Mouse (Mus musculus): ENCODE measurements around the gene Dennd4b. TPM values are rescaled to one million over a fixed set of nuclear protein-coding genes. Genes with fewer than 3 reads are reported as not detected.

Dennd4b gene
- polyA plus RNA-seq, 1 experiment from 2014 or later = 3.7 TPM

- no peak for ATAC-seq (ENCODE audit: low read depth)
- peaks cover 11% of the 10 kb centered on the region for H3K36me3 ChIP-seq (ENCODE audit: control insufficient read depth, insufficient read depth, low read length)
- no peaks in the 10 kb centered on the region for H3K9me3 ChIP-seq (ENCODE audit: control insufficient read depth, low read length)
- H3K9ac ChIP-seq (ENCODE audit: low read length) = no peak overlapping the region
- H3K4me2 ChIP-seq (ENCODE audit: low read depth, low read length) = no peak overlapping the region
- no peaks in the 10 kb centered on the region for H3K27me3 ChIP-seq (ENCODE audit: control insufficient read depth, insufficient read depth, low read depth, low read length)
- peaks cover 7% of the 10 kb centered on the region for H3K4me1 ChIP-seq (replicated peaks; ENCODE audit: control insufficient read depth, insufficient read depth, low read length)
- WGBS = 93% methylated on average over 8 of the region's 8 CpGs
- H3K27ac ChIP-seq (ENCODE audit: low read length) = no peak overlapping the region
- H3K4me3 ChIP-seq (ENCODE audit: low read length) = no peak overlapping the region
Observed at GRCm38 (mm10) chr3:90270784-90271183, 5.8 kb downstream of the Dennd4b start.

GRCm38 (mm10) chr3:90272170-90272569 is 7.2 kb downstream of the Dennd4b start:
- H3K36me3 ChIP-seq (ENCODE audit: control insufficient read depth, insufficient read depth, low read length) = peaks cover 14% of the 10 kb centered on the region
- no peak overlapping the region for H3K9ac ChIP-seq (ENCODE audit: low read length)
- ATAC-seq (ENCODE audit: low read depth) = no peak
- no peaks in the 10 kb centered on the region for H3K4me1 ChIP-seq (replicated peaks; ENCODE audit: control insufficient read depth, insufficient read depth, low read length)
- H3K9me3 ChIP-seq (ENCODE audit: control insufficient read depth, low read length) = no peaks in the 10 kb centered on the region
- no peak overlapping the region for H3K27ac ChIP-seq (ENCODE audit: low read length)
- H3K4me3 ChIP-seq (ENCODE audit: low read length) = no peak overlapping the region
- 63% methylated on average over 9 of the region's 9 CpGs for WGBS
- H3K27me3 ChIP-seq (ENCODE audit: control insufficient read depth, insufficient read depth, low read depth, low read length) = no peaks in the 10 kb centered on the region
- no peak overlapping the region for H3K4me2 ChIP-seq (ENCODE audit: low read depth, low read length)

GRCm38 (mm10) chr3:90273855-90274254 is 8.9 kb downstream of the Dennd4b start:
- Histone ChIP-seq H3K9me3 (ENCODE audit: control insufficient read depth, low read length) (no peaks in the 10 kb centered on the region), H3K27ac (ENCODE audit: low read length) (no peak overlapping the region), H3K4me3 (ENCODE audit: low read length) (no peak overlapping the region), H3K4me2 (ENCODE audit: low read depth, low read length) (no peak overlapping the region), H3K9ac (ENCODE audit: low read length) (no peak overlapping the region), H3K36me3 (ENCODE audit: control insufficient read depth, insufficient read depth, low read length) (peaks cover 20% of the 10 kb centered on the region), H3K4me1 (replicated peaks; ENCODE audit: control insufficient read depth, insufficient read depth, low read length) (no peaks in the 10 kb centered on the region), H3K27me3 (ENCODE audit: control insufficient read depth, insufficient read depth, low read depth, low read length) (no peaks in the 10 kb centered on the region)
- 94% methylated on average over 22 of the region's 22 CpGs for WGBS
- ATAC-seq (ENCODE audit: low read depth) = no peak

- 88% methylated on average over 11 of the region's 11 CpGs for WGBS
- Histone ChIP-seq H3K36me3 (ENCODE audit: control insufficient read depth, insufficient read depth, low read length) (peaks cover 27% of the 10 kb centered on the region), H3K4me2 (ENCODE audit: low read depth, low read length) (no peak overlapping the region), H3K27ac (ENCODE audit: low read length) (no peak overlapping the region), H3K9ac (ENCODE audit: low read length) (no peak overlapping the region), H3K4me3 (ENCODE audit: low read length) (no peak overlapping the region), H3K27me3 (ENCODE audit: control insufficient read depth, insufficient read depth, low read depth, low read length) (no peaks in the 10 kb centered on the region), H3K9me3 (ENCODE audit: control insufficient read depth, low read length) (no peaks in the 10 kb centered on the region), H3K4me1 (replicated peaks; ENCODE audit: control insufficient read depth, insufficient read depth, low read length) (no peaks in the 10 kb centered on the region)
- ATAC-seq (ENCODE audit: low read depth) = no peak
Observed at GRCm38 (mm10) chr3:90275286-90275685, 10.3 kb downstream of the Dennd4b start.

GRCm38 (mm10) chr3:90276858-90277257 is 11.9 kb downstream of the Dennd4b start:
- H3K4me1 ChIP-seq (replicated peaks; ENCODE audit: control insufficient read depth, insufficient read depth, low read length) = no peaks in the 10 kb centered on the region
- H3K27me3 ChIP-seq (ENCODE audit: control insufficient read depth, insufficient read depth, low read depth, low read length) = no peaks in the 10 kb centered on the region
- no peak overlapping the region for H3K27ac ChIP-seq (ENCODE audit: low read length)
- H3K9ac ChIP-seq (ENCODE audit: low read length) = no peak overlapping the region
- no peak overlapping the region for H3K4me3 ChIP-seq (ENCODE audit: low read length)
- ATAC-seq (ENCODE audit: low read depth) = no peak
- H3K36me3 ChIP-seq (ENCODE audit: control insufficient read depth, insufficient read depth, low read length) = peaks cover 28% of the 10 kb centered on the region
- no peak overlapping the region for H3K4me2 ChIP-seq (ENCODE audit: low read depth, low read length)
- 50% methylated on average over 16 of the region's 16 CpGs for WGBS
- H3K9me3 ChIP-seq (ENCODE audit: control insufficient read depth, low read length) = no peaks in the 10 kb centered on the region

GRCm38 (mm10) chr3:90277793-90278192 is 12.8 kb downstream of the Dennd4b start:
- Histone ChIP-seq H3K36me3 (ENCODE audit: control insufficient read depth, insufficient read depth, low read length) (peaks cover 24% of the 10 kb centered on the region), H3K4me2 (ENCODE audit: low read depth, low read length) (no peak overlapping the region), H3K27me3 (ENCODE audit: control insufficient read depth, insufficient read depth, low read depth, low read length) (no peaks in the 10 kb centered on the region), H3K27ac (ENCODE audit: low read length) (no peak overlapping the region), H3K9me3 (ENCODE audit: control insufficient read depth, low read length) (no peaks in the 10 kb centered on the region), H3K4me3 (ENCODE audit: low read length) (no peak overlapping the region), H3K9ac (ENCODE audit: low read length) (no peak overlapping the region), H3K4me1 (replicated peaks; ENCODE audit: control insufficient read depth, insufficient read depth, low read length) (no peaks in the 10 kb centered on the region)
- no peak for ATAC-seq (ENCODE audit: low read depth)
- WGBS = 91% methylated on average over 9 of the region's 9 CpGs

- 95% methylated on average over 10 of the region's 10 CpGs for WGBS
- H3K9me3 ChIP-seq (ENCODE audit: control insufficient read depth, low read length) = no peaks in the 10 kb centered on the region
- H3K27ac ChIP-seq (ENCODE audit: low read length) = no peak overlapping the region
- H3K9ac ChIP-seq (ENCODE audit: low read length) = no peak overlapping the region
- no peaks in the 10 kb centered on the region for H3K4me1 ChIP-seq (replicated peaks; ENCODE audit: control insufficient read depth, insufficient read depth, low read length)
- H3K4me2 ChIP-seq (ENCODE audit: low read depth, low read length) = no peak overlapping the region
- no peak overlapping the region for H3K4me3 ChIP-seq (ENCODE audit: low read length)
- no peak for ATAC-seq (ENCODE audit: low read depth)
- H3K36me3 ChIP-seq (ENCODE audit: control insufficient read depth, insufficient read depth, low read length) = peaks cover 23% of the 10 kb centered on the region
- no peaks in the 10 kb centered on the region for H3K27me3 ChIP-seq (ENCODE audit: control insufficient read depth, insufficient read depth, low read depth, low read length)
Observed at GRCm38 (mm10) chr3:90278211-90278610, 13.2 kb downstream of the Dennd4b start.

- Histone ChIP-seq H3K27ac (ENCODE audit: low read length) (no peak overlapping the region), H3K36me3 (ENCODE audit: control insufficient read depth, insufficient read depth, low read length) (peaks cover 17% of the 10 kb centered on the region), H3K4me3 (ENCODE audit: low read length) (no peak overlapping the region), H3K27me3 (ENCODE audit: control insufficient read depth, insufficient read depth, low read depth, low read length) (no peaks in the 10 kb centered on the region), H3K9ac (ENCODE audit: low read length) (no peak overlapping the region), H3K9me3 (ENCODE audit: control insufficient read depth, low read length) (no peaks in the 10 kb centered on the region), H3K4me2 (ENCODE audit: low read depth, low read length) (no peak overlapping the region), H3K4me1 (replicated peaks; ENCODE audit: control insufficient read depth, insufficient read depth, low read length) (no peaks in the 10 kb centered on the region)
- WGBS = 89% methylated on average over 9 of the region's 9 CpGs
- 0 out of 2 replicates have a peak, but pooled peaks have one; percentile 20 for ATAC-seq (ENCODE audit: low read depth)
Observed at GRCm38 (mm10) chr3:90279216-90279615, 14.2 kb downstream of the Dennd4b start.

GRCm38 (mm10) chr3:90279743-90280142 is 14.8 kb downstream of the Dennd4b start:
- 87% methylated on average over 7 of the region's 7 CpGs for WGBS
- Histone ChIP-seq H3K27me3 (ENCODE audit: control insufficient read depth, insufficient read depth, low read depth, low read length) (no peaks in the 10 kb centered on the region), H3K4me2 (ENCODE audit: low read depth, low read length) (no peak overlapping the region), H3K27ac (ENCODE audit: low read length) (no peak overlapping the region), H3K36me3 (ENCODE audit: control insufficient read depth, insufficient read depth, low read length) (peaks cover 17% of the 10 kb centered on the region), H3K4me1 (replicated peaks; ENCODE audit: control insufficient read depth, insufficient read depth, low read length) (no peaks in the 10 kb centered on the region), H3K4me3 (ENCODE audit: low read length) (no peak overlapping the region), H3K9me3 (ENCODE audit: control insufficient read depth, low read length) (no peaks in the 10 kb centered on the region), H3K9ac (ENCODE audit: low read length) (no peak overlapping the region)
- ATAC-seq (ENCODE audit: low read depth) = peak; percentile 59; the same call in 1 of the 2 replicates

- Histone ChIP-seq H3K27ac (ENCODE audit: low read length) (no peak overlapping the region), H3K4me1 (replicated peaks; ENCODE audit: control insufficient read depth, insufficient read depth, low read length) (no peaks in the 10 kb centered on the region), H3K27me3 (ENCODE audit: control insufficient read depth, insufficient read depth, low read depth, low read length) (no peaks in the 10 kb centered on the region), H3K4me3 (ENCODE audit: low read length) (no peak overlapping the region), H3K36me3 (ENCODE audit: control insufficient read depth, insufficient read depth, low read length) (peaks cover 17% of the 10 kb centered on the region), H3K9ac (ENCODE audit: low read length) (no peak overlapping the region), H3K9me3 (ENCODE audit: control insufficient read depth, low read length) (no peaks in the 10 kb centered on the region), H3K4me2 (ENCODE audit: low read depth, low read length) (no peak overlapping the region)
- ATAC-seq (ENCODE audit: low read depth) = no peak
- 86% methylated on average over 9 of the region's 9 CpGs for WGBS
Observed at GRCm38 (mm10) chr3:90280708-90281107, 15.7 kb downstream of the Dennd4b start.

Data from lung, embryonic 16.5 days (tissue).